Comparison of ENCODE assay signal across 13 mouse cellular contexts in genomic region chr1:45824441-45824840, GRCm38 (mm10). TPM values are rescaled to one million over a fixed set of nuclear protein-coding genes. Genes with fewer than 3 reads are reported as not detected.
A peak's percentile ranks its signal among the peaks of the same experiment; 100 is the strongest.
DNase-seq lines count a peak whose midpoint lies in the region; ATAC-seq and TF ChIP-seq lines count a peak whose summit lies in the region.
"Had no signal": no experiment of that assay in that cellular context is flagged by ENCODE, and none has a peak within 500 bp of the region (broad histone marks: within the 10 kb centered on the region; RNA-seq: fewer than 3 reads in every experiment).

No protein-coding gene starts in this region.

- no peak overlapping the region for H3K9ac ChIP-seq in kidney, embryonic 15.5 days
- H3K9ac ChIP-seq in neural tube, embryonic 12.5 days: no peak overlapping the region
- no peak overlapping the region for H3K9ac ChIP-seq in liver, postnatal 0 days (replicated peaks)
- H3K9ac ChIP-seq: limb, embryonic 13.5 days had no signal

- no peak overlapping the region for H3K4me2 ChIP-seq in kidney, embryonic 15.5 days
- H3K4me2 ChIP-seq in neural tube, embryonic 12.5 days (replicated peaks): no peak overlapping the region
- no peak overlapping the region for H3K4me2 ChIP-seq in liver, postnatal 0 days (ENCODE audit: low read depth, low read length)
- H3K4me2 ChIP-seq: heart, embryonic 11.5 days; limb, embryonic 13.5 days had no signal

- 0 out of 2 replicates have a peak, but pooled peaks have one; percentile 9 for ATAC-seq in kidney, embryonic 15.5 days (replicated peaks; ENCODE audit: low FRiP score)
- 0 out of 2 replicates have a peak, but pooled peaks have one; percentile 9 for ATAC-seq in neural tube, embryonic 12.5 days (ENCODE audit: low FRiP score, low read depth)
- 0 out of 2 replicates have a peak, but pooled peaks have one; percentile 13 for ATAC-seq in common myeloid progenitor, adult 5-6 weeks (replicated peaks; ENCODE audit: low read depth, poor library complexity, severe bottlenecking)
- ATAC-seq in liver, postnatal 0 days: peak; percentile 48

- H3K4me3 ChIP-seq in kidney, embryonic 15.5 days (replicated peaks): no peak overlapping the region
- H3K4me3 ChIP-seq in neural tube, embryonic 12.5 days: no peak overlapping the region
- no peak overlapping the region for H3K4me3 ChIP-seq in liver, postnatal 0 days (ENCODE audit: low read depth, low read length)
- H3K4me3 ChIP-seq: embryonic facial prominence, embryonic 10.5 days; left cerebral cortex, adult 2 months; limb, embryonic 13.5 days; megakaryocyte, embryonic 14.5 days had no signal

- TF ChIP-seq CTCF in liver, postnatal 0 days (IDR thresholded peaks at IDR 0.05; ENCODE audit: low read depth): no peak

- no peaks in the 10 kb centered on the region for H3K9me3 ChIP-seq in kidney, embryonic 15.5 days (replicated peaks)
- no peaks in the 10 kb centered on the region for H3K9me3 ChIP-seq in neural tube, embryonic 12.5 days
- no peaks in the 10 kb centered on the region for H3K9me3 ChIP-seq in liver, postnatal 0 days (ENCODE audit: low read length)
- H3K9me3 ChIP-seq: embryonic facial prominence, embryonic 10.5 days; limb, embryonic 13.5 days; megakaryocyte, embryonic 14.5 days had no signal

- no peak overlapping the region for H3K27ac ChIP-seq in kidney, embryonic 15.5 days
- H3K27ac ChIP-seq in neural tube, embryonic 12.5 days: no peak overlapping the region
- H3K27ac ChIP-seq in liver, postnatal 0 days (ENCODE audit: low read depth): no peak overlapping the region
- H3K27ac ChIP-seq: embryonic facial prominence, embryonic 10.5 days; left cerebral cortex, adult 2 months; limb, embryonic 13.5 days had no signal

- no peak for TF ChIP-seq EP300 in liver, postnatal 0 days (IDR thresholded peaks at IDR 0.05; ENCODE audit: low read depth)

- no peaks in the 10 kb centered on the region for H3K27me3 ChIP-seq in kidney, embryonic 15.5 days
- H3K27me3 ChIP-seq in neural tube, embryonic 12.5 days (replicated peaks): no peaks in the 10 kb centered on the region
- H3K27me3 ChIP-seq in liver, postnatal 0 days (ENCODE audit: insufficient read depth, low read length): no peaks in the 10 kb centered on the region
- H3K27me3 ChIP-seq: limb, embryonic 13.5 days; megakaryocyte, embryonic 14.5 days had no signal

- DNase-seq in kidney, adult 8-10 months: no peak
- DNase-seq in neural tube, embryonic 10.5 days (ENCODE audit: extremely low spot score, low spot score): no peak
- no peak for DNase-seq in liver, postnatal 0 days
- no peak for DNase-seq in B cell, adult 2 months
- DNase-seq in layer of hippocampus, postnatal 10 days (ENCODE audit: low spot score in 2 of 2): no peak

- peaks cover 54% of the 10 kb centered on the region for H3K36me3 ChIP-seq in kidney, embryonic 15.5 days
- peaks cover 36% of the 10 kb centered on the region for H3K36me3 ChIP-seq in neural tube, embryonic 12.5 days
- peaks cover 8% of the 10 kb centered on the region for H3K36me3 ChIP-seq in liver, postnatal 0 days (replicated peaks; ENCODE audit: insufficient read depth, low read length)

- WGBS in kidney, embryonic 15.5 days: 80% methylated on average over 1 of the region's 1 CpGs
- WGBS in neural tube, embryonic 12.5 days: 69% methylated on average over 1 of the region's 1 CpGs
- 68% methylated on average over 1 of the region's 1 CpGs for WGBS in liver, postnatal 0 days (ENCODE audit: insufficient replicate concordance)

- no peaks in the 10 kb centered on the region for H3K4me1 ChIP-seq in kidney, embryonic 15.5 days
- no peaks in the 10 kb centered on the region for H3K4me1 ChIP-seq in neural tube, embryonic 12.5 days
- no peaks in the 10 kb centered on the region for H3K4me1 ChIP-seq in liver, postnatal 0 days (ENCODE audit: insufficient read depth)
- H3K4me1 ChIP-seq: embryonic facial prominence, embryonic 10.5 days; limb, embryonic 13.5 days had no signal

RNA-seq across cellular contexts. Expression of gene Wdr75, which starts 29.5 kb away (rescaled TPM):
- 73.5 and 76.1 TPM in 2 replicates for polyA plus RNA-seq in kidney, embryonic 15.5 days (2015; fragmentation: Nextera tagmentation; extraction: Ambion mirVana)
- polyA plus RNA-seq in neural tube, embryonic 12.5 days (2016; fragmentation: Nextera tagmentation; extraction: Ambion mirVana): 58.0 and 62.6 TPM in 2 replicates
- 112 and 114 TPM in 2 replicates for total RNA-seq in common myeloid progenitor, adult 5-6 weeks (2017)
- polyA plus RNA-seq in liver, postnatal 0 days (2015; fragmentation: Nextera tagmentation; extraction: Ambion mirVana): 18.5 and 22.3 TPM in 2 replicates
- total RNA-seq in layer of hippocampus, postnatal 10 days (2021): 10 to 100 TPM; 42.7 to 48.1 TPM
